Mouse (Mus musculus) skeletal muscle tissue, adult 2 months (tissue): ENCODE measurements around the gene Spon1.

ENCODE experiments used
- DNase-seq: peaks from one replicate; pipeline ENCODE4 v3.0.0-alpha.2; 2012; ENCODE audit warnings: low read depth, low spot score

Spon1 gene

DNA sequence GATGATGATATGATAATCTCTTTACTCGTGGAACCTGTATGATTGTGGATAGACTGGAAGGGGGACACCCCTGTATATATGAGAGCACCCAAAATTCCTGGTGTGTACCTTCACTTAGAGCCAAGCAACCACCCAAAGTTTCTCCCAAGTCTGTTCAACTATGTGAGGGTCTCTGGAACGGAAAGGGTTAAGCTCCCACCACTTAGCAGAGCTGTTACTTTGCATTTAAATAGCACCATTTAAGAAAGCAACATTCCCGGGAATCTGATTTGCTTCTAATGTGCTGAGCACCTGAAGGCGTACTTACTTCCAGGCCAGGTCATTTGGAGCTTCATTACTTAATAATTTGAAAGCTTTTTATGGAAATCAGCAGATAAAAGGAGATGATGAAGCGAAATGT is 238.4 kb downstream of the Spon1 start:
- no peak for DNase-seq

DNA sequence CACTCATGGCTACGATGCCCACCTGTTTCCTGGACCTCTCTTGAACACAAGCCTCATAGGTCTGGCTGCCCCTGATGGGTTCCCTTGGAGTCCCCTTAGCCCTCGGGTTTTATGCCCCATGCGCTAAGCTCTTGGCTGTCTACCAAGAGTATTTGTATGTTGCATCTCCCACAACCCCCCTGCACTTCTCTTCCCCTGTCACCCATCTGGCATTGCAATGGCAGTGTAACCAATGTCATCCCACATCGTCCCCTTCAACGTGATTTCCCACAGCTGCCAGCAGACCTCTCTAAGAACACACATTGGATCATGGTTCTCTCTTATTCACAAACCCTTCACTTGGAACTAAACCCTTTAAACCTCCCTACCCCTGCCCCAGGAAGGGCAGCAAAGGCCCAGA is 239.7 kb downstream of the Spon1 start:
- no peak for DNase-seq

DNA sequence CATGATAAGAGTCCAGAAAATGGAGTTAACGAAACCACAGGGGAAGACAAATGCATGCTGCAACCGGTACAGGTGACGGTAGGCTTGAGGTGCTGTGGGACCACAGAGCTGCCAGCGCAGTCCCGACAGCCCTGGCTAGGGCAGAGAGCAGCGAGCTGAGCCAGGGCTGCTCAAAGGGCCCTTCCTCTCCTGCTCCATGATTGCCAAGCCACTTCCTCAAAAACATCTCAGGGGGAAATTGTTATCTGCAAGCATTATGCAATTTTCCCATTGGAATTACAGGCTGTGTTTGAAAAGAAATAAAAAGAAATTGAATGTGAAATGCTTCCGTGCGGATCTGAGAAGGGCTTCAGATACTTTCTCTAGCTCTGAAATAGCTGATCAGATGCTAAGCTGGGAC is 240.7 kb downstream of the Spon1 start:
- no peak for DNase-seq

- no peak for DNase-seq
Observed at GRCm38 (mm10) chr7:114007565-114007964, 241.8 kb downstream of the Spon1 start.

DNA sequence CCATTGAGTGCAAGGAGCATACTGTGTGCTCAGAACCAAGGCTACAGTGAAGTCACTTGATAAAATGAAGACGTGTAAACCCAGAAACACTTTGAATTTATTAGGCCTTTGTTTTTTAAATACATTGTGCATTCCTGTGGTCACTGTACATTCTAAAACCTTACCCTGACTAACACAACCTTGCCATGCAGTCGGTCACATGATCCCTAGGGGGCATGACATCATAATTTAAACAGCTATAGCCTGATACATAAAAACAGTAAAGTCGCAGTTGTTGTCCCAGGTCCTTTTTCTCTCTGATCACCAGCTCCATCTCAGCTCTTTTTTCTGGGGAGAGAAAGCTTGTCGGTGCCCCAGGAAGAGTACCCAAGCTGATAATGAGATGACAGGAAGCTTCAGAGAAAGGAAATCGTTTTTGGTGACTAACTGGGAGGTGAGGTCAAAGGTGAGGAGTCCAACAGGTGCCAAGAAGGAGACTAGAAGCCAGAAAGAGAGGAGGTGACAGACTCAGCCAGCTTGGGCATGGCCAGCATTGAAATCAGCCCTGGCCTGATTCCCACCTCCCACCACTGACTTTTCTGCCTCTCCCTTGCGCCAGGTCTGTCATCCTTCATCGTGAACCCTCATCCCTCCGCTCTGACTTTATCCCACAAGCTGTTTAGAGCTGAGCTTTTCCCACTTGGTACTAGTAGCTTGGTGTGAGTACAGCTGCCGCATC is 246.1 kb downstream of the Spon1 start:
- DNase-seq = no peak

DNA sequence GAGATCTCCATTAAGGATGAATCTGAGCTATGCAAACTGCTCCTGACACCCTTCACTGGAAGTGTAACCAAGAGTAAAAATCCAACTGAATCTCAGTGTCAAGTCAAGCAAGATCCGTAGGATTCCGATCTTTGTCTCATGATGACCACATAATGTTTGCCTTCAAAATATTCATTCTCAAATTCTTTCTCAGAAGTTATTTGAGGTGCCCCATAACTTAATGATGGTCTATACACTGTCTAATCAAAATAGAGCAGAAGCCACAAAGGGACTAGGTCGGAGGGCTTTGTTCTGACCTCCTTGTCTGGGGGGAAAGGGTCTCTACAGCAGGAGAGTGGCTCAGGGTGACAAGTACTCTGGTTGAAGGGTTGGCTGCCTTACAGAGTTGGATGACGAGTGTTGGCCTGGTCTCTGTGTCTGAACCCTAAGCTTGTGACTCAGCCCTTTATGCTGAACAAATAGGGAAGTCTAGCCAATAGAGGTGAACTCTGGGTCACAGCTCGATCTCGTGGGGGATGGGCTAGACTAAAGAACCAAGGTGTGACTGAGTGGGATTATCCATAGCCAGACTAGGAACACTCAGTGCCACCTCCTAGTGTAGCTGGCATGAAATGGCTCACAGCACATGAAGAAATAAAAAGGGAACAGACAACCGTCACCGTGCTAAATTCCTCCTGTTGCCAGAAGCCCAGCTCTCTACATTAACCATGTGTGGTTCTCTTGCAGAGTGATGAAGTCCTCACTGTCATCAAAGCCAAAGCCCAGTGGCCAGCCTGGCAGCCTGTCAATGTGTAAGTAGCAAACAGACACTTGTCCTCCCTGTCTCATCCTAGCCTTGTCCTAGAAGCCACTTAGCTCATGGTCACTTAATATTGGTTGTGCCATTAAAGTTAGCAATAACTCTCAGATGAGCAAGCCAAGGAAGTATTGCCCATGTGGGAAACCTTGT is 250.5 kb downstream of the Spon1 start:
- no peak for DNase-seq

DNA sequence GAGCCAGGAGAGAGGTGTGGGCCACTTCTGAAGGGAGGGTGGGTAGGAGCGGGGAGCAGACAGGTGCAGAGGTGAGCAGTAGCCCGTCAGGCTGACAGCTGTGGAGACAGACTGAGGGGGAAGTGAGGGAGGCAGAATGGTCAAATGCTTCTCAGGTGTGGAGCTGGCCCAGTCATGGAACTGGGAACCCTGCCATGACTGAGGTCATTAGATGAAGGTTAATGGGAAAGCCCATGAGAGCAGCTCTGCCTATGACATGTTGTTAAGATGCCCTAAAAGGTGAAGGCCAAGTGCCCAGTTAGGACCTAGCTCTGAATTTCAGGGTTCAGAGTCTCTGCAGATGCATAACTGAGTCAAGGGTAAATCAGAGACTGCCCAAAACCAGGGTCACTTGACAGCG is 253.1 kb downstream of the Spon1 start:
- DNase-seq = no peak

DNA sequence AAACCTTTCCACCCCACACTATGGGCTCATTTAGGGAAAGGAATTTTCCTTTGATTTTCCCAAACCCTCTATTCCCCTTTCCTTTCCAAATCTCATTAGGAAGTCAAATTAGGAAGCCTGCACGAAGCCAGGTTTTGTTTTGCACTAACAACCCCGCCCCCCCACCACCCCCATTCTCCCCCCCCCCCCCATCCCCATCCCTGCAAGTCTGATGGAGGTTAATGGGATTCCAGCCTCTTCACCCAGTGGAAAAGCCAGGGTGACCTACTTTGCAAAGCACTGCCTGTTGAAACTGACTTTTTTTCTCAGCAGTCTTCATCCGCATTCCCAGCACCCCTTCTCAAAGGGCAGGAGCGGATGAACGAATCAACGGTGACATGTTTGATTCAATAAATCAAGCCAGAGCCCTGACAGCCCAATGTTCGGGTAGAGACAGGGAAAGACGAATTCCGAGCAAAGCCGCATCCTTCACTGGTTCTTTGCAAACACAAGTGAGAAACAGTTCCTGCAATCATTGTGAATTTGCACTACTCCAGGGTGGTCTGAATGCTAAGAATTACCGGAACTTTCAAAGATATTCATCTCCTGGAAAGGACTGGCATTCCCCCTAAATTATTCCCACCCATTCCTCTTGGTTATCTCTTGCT is 254.4 kb downstream of the Spon1 start:
- no peak for DNase-seq

DNA sequence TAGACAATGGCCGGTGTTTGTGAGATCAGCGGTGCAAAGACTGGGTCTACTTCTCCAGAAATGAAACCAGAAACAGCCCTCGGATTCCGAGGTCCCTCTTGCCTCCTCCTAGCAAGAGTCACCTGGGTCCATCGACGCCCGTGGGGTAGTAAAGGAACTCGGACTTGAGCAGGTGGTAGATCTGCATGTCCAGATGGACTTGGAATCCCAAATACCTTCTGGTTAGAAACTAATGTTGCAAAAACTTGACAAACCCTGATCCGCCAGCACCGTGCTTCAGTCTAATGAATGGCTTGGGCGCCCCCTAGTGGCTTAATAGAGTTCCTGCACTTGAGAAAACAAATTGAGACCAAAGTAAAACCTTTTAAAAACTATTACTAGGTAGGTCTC is 254.9 kb downstream of the Spon1 start:
- DNase-seq = peak; percentile 48

- DNase-seq = no peak
Observed at GRCm38 (mm10) chr7:114026923-114027322, 261.1 kb downstream of the Spon1 start.

DNA sequence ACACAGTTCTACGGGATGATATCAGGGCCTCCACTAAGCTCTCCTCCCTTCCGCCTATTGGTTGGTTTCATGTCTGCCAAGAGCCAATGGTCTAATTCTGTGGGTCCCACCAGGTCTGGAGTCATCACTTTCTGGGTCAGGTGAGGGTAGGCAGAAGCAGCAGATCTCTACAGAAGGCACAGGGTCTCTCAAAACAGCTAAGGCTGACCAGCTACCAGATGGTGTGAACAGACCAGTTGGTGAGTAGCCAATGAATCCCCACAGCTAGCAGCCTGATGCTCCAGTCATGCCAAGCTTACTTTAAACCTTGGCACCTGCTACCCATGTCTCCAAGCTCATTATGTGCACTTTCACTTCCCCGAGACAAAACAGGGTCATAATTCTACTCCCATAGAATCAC is 261.6 kb downstream of the Spon1 start:
- DNase-seq = no peak

- no peak for DNase-seq
Observed at GRCm38 (mm10) chr7:114028828-114029227, 263.0 kb downstream of the Spon1 start.

GRCm38 (mm10) chr7:114029596-114029995 is 263.8 kb downstream of the Spon1 start:
- peak; percentile 87 for DNase-seq

- no peak for DNase-seq
Observed at GRCm38 (mm10) chr7:114037237-114037636, 271.4 kb downstream of the Spon1 start.

GRCm38 (mm10) chr7:114041349-114041748 is 275.6 kb downstream of the Spon1 start:
- no peak for DNase-seq

- DNase-seq = no peak
Observed at GRCm38 (mm10) chr7:114042973-114043928, 277.5 kb downstream of the Spon1 start.

GRCm38 (mm10) chr7:114043929-114044549 is 278.2 kb downstream of the Spon1 start:
- DNase-seq = no peak

DNA sequence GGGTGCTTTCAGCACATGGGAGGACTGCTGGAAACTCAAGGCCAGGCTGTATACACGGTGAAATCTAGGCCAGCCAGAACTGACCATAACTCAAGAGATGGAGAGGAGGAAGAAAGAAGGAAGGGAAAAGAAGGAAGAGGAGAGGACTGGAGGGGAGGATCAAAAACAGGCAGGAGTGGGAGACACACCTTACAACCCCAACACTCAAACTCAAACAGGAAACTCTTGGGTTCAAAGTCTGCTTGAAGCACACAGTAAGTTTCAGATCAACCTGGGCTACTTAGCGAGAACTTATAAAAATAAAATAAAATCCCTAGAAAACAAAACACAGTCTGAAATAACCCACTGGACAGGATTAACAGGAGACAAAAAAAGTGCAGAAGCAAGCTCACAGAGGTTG is 280.0 kb downstream of the Spon1 start:
- no peak for DNase-seq

DNA sequence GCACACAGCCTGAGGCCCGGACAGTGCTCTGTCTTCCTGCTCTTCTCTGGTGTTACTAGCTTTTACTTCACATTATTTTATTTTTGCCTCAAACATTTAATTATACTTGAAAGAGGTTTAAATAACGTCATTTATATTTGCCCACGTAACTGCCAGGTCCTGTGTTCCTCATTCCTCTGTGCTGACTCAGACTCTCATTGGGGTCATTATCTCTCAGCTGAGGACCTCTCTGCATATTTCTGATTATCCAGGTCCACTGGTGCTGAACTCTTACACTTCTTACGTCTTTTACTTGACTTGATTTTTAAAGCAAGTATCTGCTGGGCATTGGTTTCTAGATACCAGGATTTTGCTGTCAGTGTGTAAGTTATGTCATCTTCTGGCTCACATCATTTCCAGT is 287.9 kb downstream of the Spon1 start:
- DNase-seq = no peak

- no peak for DNase-seq
Observed at GRCm38 (mm10) chr7:114058166-114058565, 292.4 kb downstream of the Spon1 start.

DNA sequence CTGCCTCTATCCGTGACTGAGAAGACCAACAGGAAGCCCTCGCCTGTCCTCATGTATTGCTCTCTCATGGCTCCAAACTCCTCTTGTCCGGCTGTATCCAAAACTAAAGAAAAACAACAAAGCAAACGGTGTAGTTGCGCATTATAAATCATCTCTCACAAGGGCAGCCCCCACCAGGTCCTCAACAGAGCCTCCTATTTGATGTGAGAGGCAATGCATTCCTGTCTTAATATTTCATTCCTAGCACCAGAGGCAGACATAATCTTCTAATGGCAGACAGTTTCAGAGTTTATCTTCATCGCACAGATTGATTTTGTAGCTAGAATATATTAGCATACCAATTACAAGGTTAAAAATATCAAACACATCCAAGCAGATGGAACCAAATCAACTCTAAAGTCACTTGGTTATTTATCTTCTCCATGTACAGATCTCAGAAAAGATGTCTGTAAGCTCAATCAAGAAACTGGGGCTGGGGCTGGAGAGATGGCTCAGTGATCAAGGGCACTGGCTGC is 293.2 kb downstream of the Spon1 start:
- no peak for DNase-seq
